Mouse (Mus musculus) kidney, adult 11 months (tissue): ENCODE data around the gene Btrc.
"Not testable (repeated sequence)": the region's sequence is repeated elsewhere in the genome, so short reads cannot be mapped to it uniquely, and the experiment has no call there.

Experiments
- DNase-seq: peaks from one replicate; pipeline ENCODE4 v3.0.0; 2022

Btrc gene

GRCm38 (mm10) chr19:45363384-45363926, at the start of gene Btrc:
TSS of gene Btrc (plus strand) at chr19:45363734.
- DNase-seq: peak; percentile 100

DNA sequence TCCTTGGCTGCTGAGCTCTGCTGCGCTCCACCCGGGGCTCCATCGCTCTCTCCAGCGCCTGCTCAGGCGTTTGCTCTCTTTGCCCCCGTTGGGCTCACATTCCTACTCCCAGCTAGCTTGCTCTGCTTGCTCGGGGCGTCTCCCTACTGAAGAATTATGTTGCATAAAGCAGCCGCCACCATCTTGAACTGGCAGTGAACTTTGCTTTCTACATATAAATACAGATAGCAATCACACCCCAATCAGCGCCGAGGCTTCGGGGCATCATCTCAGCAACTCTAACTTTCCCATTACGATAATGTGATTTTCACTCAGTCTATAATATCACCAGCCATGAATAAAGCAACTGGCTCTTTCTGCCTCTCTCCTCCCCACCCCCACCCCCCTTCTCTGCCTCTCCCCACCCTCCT, 46.1 kb upstream of the Btrc start:
- DNase-seq: no peak

GRCm38 (mm10) chr19:45321062-45321461, 42.5 kb upstream of the Btrc start:
- no peak for DNase-seq

- DNase-seq: no peak
Observed at GRCm38 (mm10) chr19:45329039-45329438, 34.5 kb upstream of the Btrc start.

- DNase-seq: no peak
Observed at GRCm38 (mm10) chr19:45329748-45330298, 33.7 kb upstream of the Btrc start.

DNA sequence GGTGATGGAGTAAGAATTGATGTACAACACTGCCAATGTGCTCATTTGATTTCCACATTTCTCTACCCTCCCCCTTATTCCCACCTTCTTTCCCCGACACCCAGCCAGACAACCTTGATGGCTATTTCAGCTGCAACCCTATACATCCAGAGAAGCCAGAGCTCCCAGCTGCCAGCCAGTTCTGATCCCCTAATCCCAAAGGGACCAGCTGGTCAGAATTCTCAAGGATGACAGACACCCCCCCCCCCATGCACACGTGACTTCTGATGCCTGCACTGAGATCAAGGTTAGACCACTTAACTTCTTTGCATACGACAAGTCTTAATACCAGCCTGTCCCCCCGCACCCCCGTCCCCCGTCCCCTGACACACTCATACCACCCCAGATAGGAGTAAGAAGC, 26.8 kb upstream of the Btrc start:
- DNase-seq: no peak

DNA sequence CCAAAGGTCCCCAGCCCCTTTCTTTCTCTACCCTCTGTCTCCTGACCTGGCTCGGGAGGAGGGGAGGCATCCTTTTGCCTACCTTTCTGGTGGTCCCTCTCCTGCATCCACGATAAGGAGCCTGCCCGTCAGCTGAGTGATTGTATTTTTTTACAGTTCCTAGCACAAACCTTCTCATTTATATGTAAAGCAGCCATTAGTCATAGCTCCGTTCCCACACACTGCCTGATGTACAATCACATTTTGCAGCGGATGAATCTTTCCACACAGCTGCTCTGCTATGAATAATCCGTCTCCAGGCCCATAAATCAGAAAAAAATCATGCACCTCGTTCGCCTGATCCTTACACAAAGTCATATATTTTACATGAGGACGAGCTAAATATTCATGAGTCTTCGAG, 25.4 kb upstream of the Btrc start:
- DNase-seq: no peak

DNA sequence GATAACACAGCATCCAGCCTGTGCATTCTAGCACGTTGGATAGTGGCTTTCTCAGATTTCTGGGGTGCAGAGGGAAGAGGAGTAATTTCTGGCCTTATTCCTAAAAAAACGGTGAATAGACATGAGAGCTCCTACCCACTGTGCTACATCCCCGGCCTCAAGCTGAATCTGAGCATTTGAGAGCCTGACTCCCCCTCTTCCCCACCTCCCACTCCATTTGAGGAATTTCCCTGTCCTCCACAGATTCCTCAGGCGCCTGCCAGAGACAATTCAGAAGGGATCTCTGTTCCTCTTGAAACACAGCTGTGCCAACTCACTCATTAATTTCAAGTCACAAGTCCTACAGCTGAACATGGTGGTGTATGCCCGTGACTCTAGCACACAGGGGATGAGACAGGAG, 19.6 kb upstream of the Btrc start:
- DNase-seq: no peak

DNA sequence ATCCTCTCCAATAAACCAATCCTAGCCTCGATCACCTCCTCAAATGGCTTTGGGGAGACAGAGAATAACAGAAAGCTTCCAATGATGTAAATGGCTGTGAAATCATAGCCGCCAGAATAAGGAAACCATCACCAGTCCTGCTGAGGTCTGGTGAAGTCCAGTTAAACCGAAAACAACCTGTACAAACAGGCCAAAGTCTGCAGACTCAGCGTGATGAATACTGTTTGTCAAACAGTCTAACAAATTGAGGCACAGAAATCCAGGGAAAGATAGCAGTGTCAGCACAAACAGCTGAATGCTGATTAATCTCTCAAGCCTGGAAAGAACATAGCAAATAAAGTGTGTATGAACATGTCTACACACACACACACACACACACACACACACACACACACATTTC, 15.3 kb upstream of the Btrc start:
- no peak for DNase-seq

DNA sequence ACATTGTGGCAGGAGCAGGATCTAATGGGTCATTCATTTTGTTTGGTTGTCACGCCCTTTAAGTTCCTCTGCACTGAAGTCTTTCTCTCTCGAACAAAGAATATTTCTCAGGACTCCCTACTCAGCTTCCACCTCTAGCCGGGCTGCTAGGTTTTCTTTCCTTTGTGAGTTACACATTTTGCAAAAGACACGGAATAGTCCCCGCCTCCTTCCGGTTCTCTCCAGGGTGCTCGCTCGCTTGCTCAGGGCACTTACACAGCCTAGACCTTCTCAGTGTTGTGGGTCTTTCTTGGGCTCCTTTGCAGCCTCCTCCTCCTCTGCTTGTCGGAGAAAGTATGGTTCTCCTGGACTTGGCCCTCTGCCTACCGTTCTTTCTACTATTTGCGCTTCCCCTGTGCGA, 13.1 kb upstream of the Btrc start:
- DNase-seq: no peak

- DNase-seq: not testable (repeated sequence)
Observed at GRCm38 (mm10) chr19:45352706-45353105, 10.8 kb upstream of the Btrc start.

- no peak for DNase-seq
Observed at GRCm38 (mm10) chr19:45355678-45356077, 7.9 kb upstream of the Btrc start.

- not testable (repeated sequence) for DNase-seq
Observed at GRCm38 (mm10) chr19:45356868-45357267, 6.7 kb upstream of the Btrc start.

DNA sequence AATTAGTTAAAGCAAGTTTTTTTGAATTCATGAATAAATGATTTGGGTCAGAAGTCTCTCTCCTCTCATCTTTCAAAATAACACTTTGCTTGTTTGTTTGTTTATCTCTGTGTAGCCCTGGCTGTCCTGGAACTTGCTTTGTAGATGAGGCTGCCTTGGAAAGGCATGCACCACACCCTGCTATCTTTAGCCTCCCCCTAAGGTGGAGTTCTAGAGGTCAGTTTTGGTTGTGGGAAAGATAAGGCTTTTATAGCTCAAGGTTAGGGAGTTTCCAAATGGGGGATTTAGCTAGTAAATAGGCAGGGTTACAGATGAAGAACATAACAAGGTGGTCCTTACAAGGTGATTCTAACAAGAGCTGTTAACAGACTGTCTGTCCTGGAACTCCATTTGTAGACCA, 3.0 kb upstream of the Btrc start:
- DNase-seq: no peak

DNA sequence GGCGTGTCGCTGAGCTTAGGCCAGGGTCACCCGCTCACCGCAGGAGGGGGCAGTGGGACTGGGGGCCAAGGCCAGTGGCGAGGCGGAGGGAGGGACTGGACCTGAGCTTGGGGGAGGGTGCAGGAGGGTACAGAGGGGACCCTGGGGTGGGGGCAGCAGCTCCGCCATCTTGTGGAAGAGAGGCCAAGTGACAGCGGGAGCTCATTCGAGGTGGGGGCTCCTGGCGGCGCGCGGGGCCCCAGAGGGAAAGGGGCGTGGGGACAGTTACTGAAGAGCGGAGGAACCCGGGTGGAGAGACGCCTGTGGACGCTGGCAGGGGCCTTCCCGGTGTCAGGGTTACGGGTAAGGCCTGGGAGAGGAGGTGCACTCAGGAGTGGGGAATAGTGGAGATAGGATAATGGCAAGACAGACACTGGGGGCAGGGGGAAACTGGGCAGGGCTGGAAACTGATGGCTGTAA, 428 bp downstream of the Btrc start:
- peak; percentile 52 for DNase-seq

- no peak for DNase-seq
Observed at GRCm38 (mm10) chr19:45366651-45367050, 3.1 kb downstream of the Btrc start.

DNA sequence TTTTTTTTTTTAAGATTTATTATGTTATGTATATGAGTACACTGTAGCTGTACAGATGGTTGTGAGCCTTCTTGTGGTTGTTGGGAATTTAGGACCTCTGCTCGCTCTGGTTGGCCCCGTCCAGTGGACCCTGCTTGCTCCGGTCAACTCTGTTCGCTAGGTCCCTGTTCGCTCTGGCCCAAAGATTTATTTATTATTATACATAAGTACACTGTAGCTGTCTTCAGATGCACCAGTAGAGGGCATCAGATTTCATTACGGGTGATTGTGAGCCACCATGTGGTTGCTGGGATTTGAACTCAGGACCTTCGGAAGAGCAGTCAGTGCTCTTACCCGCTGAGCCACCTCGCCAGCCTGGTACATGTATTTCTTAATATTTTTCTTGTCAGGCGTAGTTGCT, 21.3 kb downstream of the Btrc start:
- not testable (repeated sequence) for DNase-seq

DNA sequence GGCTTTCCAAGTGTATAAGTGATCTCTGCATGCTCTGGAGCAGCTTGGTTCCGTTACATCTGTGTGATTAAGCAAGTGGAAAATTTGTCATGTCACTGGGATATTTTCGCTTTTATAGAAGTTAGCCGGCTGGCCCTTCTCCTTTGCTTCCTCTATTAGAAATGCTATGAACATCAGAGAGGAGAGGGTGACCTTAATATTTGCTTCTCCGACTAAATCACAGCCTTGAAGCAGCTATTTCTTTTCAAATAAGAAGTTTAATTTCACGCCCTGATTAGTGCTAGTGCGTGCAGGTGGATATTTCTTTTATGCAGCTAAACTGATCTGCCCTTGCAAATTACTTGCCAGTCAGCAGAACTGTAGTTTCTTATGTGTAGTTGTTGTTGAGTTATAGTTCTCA, 25.0 kb downstream of the Btrc start:
- DNase-seq: no peak

DNA sequence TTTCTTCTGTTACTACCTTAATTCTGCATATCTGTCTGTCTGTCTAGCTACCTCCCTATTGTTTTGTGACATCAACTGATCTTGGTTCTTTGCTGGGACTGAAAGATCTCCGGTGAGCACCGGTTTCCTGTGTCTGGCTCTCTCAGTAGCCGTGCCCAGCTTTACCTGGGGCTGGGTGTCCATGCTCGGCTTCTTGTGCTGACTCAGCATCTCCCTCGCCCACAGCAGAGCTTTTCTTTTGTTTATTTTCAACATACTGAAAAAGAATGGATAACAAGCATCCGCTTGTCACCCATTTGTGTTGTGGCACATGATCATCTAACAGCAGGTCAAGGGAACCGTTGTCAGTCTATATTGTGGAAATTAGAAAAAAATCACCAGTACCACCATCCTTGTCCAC, 30.5 kb downstream of the Btrc start:
- DNase-seq: no peak

GRCm38 (mm10) chr19:45411000-45411399, 47.5 kb downstream of the Btrc start:
- no peak for DNase-seq

DNA sequence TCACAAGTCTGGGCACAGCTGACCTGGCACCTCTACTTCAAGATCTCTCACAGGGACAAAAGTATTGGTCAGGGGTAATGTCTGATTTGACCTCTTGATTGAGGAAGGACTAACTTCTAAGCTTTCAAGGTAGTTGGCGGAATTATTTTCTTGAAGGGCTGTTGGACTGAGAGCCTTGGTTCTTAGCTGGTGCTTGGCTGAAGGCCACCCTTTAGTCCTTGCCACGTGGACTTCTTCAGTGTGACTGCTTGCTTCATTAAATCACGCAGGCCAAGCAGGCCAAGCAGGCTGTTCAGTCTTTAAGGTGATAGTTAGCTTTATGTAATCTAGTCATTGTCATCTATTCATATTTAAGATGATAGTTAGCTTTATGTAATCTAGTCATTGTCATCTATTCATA, 49.2 kb downstream of the Btrc start:
- DNase-seq: peak; percentile 60

GRCm38 (mm10) chr19:45413966-45414365, 50.4 kb downstream of the Btrc start:
- peak; percentile 65 for DNase-seq

- DNase-seq: no peak
Observed at GRCm38 (mm10) chr19:45417601-45418000, 54.1 kb downstream of the Btrc start.

DNA sequence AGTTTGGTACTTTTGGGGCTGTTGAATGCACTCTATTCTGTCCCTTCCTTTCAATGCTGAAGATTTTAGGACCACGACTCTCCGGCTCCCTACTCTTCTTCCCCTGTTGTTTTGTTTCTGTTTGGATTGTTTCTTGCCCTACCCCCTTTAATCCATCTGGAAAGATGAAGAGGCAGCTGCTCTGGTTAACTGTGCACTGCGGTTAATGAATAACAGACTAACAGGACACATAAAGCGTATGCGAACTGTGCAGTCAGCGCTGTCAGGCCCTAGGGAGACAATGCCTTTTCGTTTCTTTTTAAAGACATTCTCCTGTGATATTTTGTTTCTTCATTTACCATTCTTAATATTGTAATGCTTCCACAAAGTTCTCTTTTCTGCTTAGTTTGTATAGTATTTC, 58.7 kb downstream of the Btrc start:
- DNase-seq: peak; percentile 53

- DNase-seq: no peak
Observed at GRCm38 (mm10) chr19:45428146-45428545, 64.6 kb downstream of the Btrc start.
